Mouse (Mus musculus): ENCODE data around the gene D3Ertd254e. TPM values are rescaled to one million over a fixed set of nuclear protein-coding genes. Genes with fewer than 3 reads are reported as not detected.

Gene D3Ertd254e
- polyA plus RNA-seq, 1 experiment from 2014 or later, result 11.6 TPM

- H3K9me3 ChIP-seq, result no peaks in the 10 kb centered on the region
- no peak overlapping the region for H3K9ac ChIP-seq (replicated peaks)
- no peaks in the 10 kb centered on the region for H3K27me3 ChIP-seq
- H3K27ac ChIP-seq, result no peak overlapping the region
- H3K4me3 ChIP-seq (replicated peaks), result no peak overlapping the region
- no peaks in the 10 kb centered on the region for H3K4me1 ChIP-seq (replicated peaks)
- H3K36me3 ChIP-seq, result peaks cover 5% of the 10 kb centered on the region; the same call in 1 of the 2 replicates
- ATAC-seq, result no peak
- WGBS, result 91% methylated on average over 2 of the region's 2 CpGs
- H3K4me2 ChIP-seq (replicated peaks), result no peak overlapping the region
Observed at GRCm38 (mm10) chr3:36173761-36174160, 22.9 kb downstream of the D3Ertd254e start.

GRCm38 (mm10) chr3:36181519-36181918 lies 30.7 kb downstream of the D3Ertd254e start:
- no peaks in the 10 kb centered on the region for H3K9me3 ChIP-seq
- H3K4me1 ChIP-seq (replicated peaks), result no peaks in the 10 kb centered on the region
- no peaks in the 10 kb centered on the region for H3K27me3 ChIP-seq
- H3K4me3 ChIP-seq (replicated peaks), result no peak overlapping the region
- H3K9ac ChIP-seq (replicated peaks), result no peak overlapping the region
- no peaks in the 10 kb centered on the region for H3K36me3 ChIP-seq
- no peak overlapping the region for H3K4me2 ChIP-seq (replicated peaks)
- H3K27ac ChIP-seq, result no peak overlapping the region
- no peak for ATAC-seq
- 8% methylated on average over 4 of the region's 4 CpGs for WGBS

- Histone ChIP-seq H3K9ac (replicated peaks) (no peak overlapping the region), H3K4me2 (replicated peaks) (no peak overlapping the region), H3K27ac (no peak overlapping the region), H3K4me1 (replicated peaks) (no peaks in the 10 kb centered on the region), H3K9me3 (no peaks in the 10 kb centered on the region), H3K27me3 (no peaks in the 10 kb centered on the region), H3K4me3 (replicated peaks) (no peak overlapping the region), H3K36me3 (no peaks in the 10 kb centered on the region)
- ATAC-seq, result no peak
- 92% methylated on average over 4 of the region's 4 CpGs for WGBS
Observed at GRCm38 (mm10) chr3:36186510-36186909, 35.7 kb downstream of the D3Ertd254e start.

GRCm38 (mm10) chr3:36189243-36189642 lies 38.4 kb downstream of the D3Ertd254e start:
- no peak overlapping the region for H3K27ac ChIP-seq
- no peak overlapping the region for H3K4me2 ChIP-seq (replicated peaks)
- no peak for ATAC-seq
- H3K9ac ChIP-seq (replicated peaks), result no peak overlapping the region
- H3K4me3 ChIP-seq (replicated peaks), result no peak overlapping the region
- 96% methylated on average over 8 of the region's 8 CpGs for WGBS
- H3K9me3 ChIP-seq, result no peaks in the 10 kb centered on the region
- H3K36me3 ChIP-seq, result no peaks in the 10 kb centered on the region
- no peaks in the 10 kb centered on the region for H3K4me1 ChIP-seq (replicated peaks)
- H3K27me3 ChIP-seq, result no peaks in the 10 kb centered on the region

GRCm38 (mm10) chr3:36201098-36201497 lies 50.3 kb downstream of the D3Ertd254e start:
- no peak overlapping the region for H3K4me2 ChIP-seq (replicated peaks)
- no peaks in the 10 kb centered on the region for H3K9me3 ChIP-seq
- no peak for ATAC-seq
- 78% methylated on average over 5 of the region's 5 CpGs for WGBS
- no peaks in the 10 kb centered on the region for H3K4me1 ChIP-seq (replicated peaks)
- no peak overlapping the region for H3K27ac ChIP-seq
- H3K9ac ChIP-seq (replicated peaks), result no peak overlapping the region
- H3K36me3 ChIP-seq, result no peaks in the 10 kb centered on the region
- H3K27me3 ChIP-seq, result no peaks in the 10 kb centered on the region
- H3K4me3 ChIP-seq (replicated peaks), result no peak overlapping the region

GRCm38 (mm10) chr3:36202932-36203331 lies 52.1 kb downstream of the D3Ertd254e start:
- Histone ChIP-seq H3K9me3 (no peaks in the 10 kb centered on the region), H3K27me3 (no peaks in the 10 kb centered on the region), H3K9ac (replicated peaks) (no peak overlapping the region), H3K4me2 (replicated peaks) (no peak overlapping the region), H3K36me3 (no peaks in the 10 kb centered on the region), H3K4me3 (replicated peaks) (no peak overlapping the region), H3K4me1 (replicated peaks) (no peaks in the 10 kb centered on the region), H3K27ac (no peak overlapping the region)
- WGBS, result 78% methylated on average over 7 of the region's 7 CpGs
- ATAC-seq, result no peak

GRCm38 (mm10) chr3:36207520-36208264 lies 56.9 kb downstream of the D3Ertd254e start:
- no peak for ATAC-seq
- no peaks in the 10 kb centered on the region for H3K27me3 ChIP-seq
- WGBS, result 76% methylated on average over 19 of the region's 19 CpGs
- no peak overlapping the region for H3K4me3 ChIP-seq (replicated peaks)
- no peaks in the 10 kb centered on the region for H3K4me1 ChIP-seq (replicated peaks)
- no peak overlapping the region for H3K27ac ChIP-seq
- H3K36me3 ChIP-seq, result no peaks in the 10 kb centered on the region
- H3K9me3 ChIP-seq, result no peaks in the 10 kb centered on the region
- no peak overlapping the region for H3K4me2 ChIP-seq (replicated peaks)
- no peak overlapping the region for H3K9ac ChIP-seq (replicated peaks)

GRCm38 (mm10) chr3:36209776-36210555 lies 59.1 kb downstream of the D3Ertd254e start:
- Histone ChIP-seq H3K36me3 (no peaks in the 10 kb centered on the region), H3K4me3 (replicated peaks) (no peak overlapping the region), H3K9ac (replicated peaks) (no peak overlapping the region), H3K4me2 (replicated peaks) (no peak overlapping the region), H3K9me3 (no peaks in the 10 kb centered on the region), H3K27ac (no peak overlapping the region), H3K4me1 (replicated peaks) (no peaks in the 10 kb centered on the region), H3K27me3 (no peaks in the 10 kb centered on the region)
- 65% methylated on average over 11 of the region's 11 CpGs for WGBS
- peak; percentile 79 for ATAC-seq

- H3K27me3 ChIP-seq, result no peaks in the 10 kb centered on the region
- ATAC-seq, result no peak
- H3K4me1 ChIP-seq (replicated peaks), result no peaks in the 10 kb centered on the region
- H3K4me2 ChIP-seq (replicated peaks), result no peak overlapping the region
- WGBS, result 78% methylated on average over 2 of the region's 2 CpGs
- H3K36me3 ChIP-seq, result no peaks in the 10 kb centered on the region
- no peak overlapping the region for H3K27ac ChIP-seq
- H3K4me3 ChIP-seq (replicated peaks), result no peak overlapping the region
- no peaks in the 10 kb centered on the region for H3K9me3 ChIP-seq
- H3K9ac ChIP-seq (replicated peaks), result no peak overlapping the region
Observed at GRCm38 (mm10) chr3:36210939-36211338, 60.1 kb downstream of the D3Ertd254e start.

- Histone ChIP-seq H3K4me1 (replicated peaks) (no peaks in the 10 kb centered on the region), H3K4me3 (replicated peaks) (no peak overlapping the region), H3K9me3 (no peaks in the 10 kb centered on the region), H3K9ac (replicated peaks) (no peak overlapping the region), H3K4me2 (replicated peaks) (no peak overlapping the region), H3K27me3 (no peaks in the 10 kb centered on the region), H3K36me3 (no peaks in the 10 kb centered on the region), H3K27ac (no peak overlapping the region)
- 85% methylated on average over 4 of the region's 4 CpGs for WGBS
- ATAC-seq, result no peak
Observed at GRCm38 (mm10) chr3:36212758-36213157, 61.9 kb downstream of the D3Ertd254e start.

Data from midbrain, embryonic 13.5 days (tissue).